Mouse (Mus musculus) forelimb bud, embryonic 11.5 days (tissue): ENCODE data around the gene Magea10.

Experiments
- DNase-seq: peaks from one replicate; pipeline ENCODE4 v3.0.0-alpha.2; 2012; ENCODE audit warnings: low read depth, low spot score

The Magea10 gene

DNA sequence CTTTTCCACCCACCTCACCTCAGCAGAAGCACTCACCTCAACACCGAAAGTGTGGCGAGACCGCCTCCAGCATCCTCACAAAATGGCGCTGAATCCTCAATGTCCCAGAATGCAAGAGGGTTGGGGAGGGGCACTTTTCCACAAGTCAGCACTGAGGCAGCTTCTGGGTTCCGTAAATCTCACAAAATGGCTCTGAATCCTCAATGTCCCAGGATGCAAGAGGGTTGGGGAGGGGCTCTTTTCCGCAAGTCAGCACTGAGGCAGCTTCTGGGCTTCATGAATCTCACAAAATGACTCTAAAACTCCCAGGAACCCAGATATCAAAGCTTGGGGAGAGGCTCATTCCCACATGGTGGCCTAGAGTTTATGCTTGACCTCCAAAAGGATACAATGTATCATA, at the start of gene Magea10:
Magea10 (minus strand) TSS at position 101 of the 400 bp plus-strand sequence.
- DNase-seq, result no peak

DNA sequence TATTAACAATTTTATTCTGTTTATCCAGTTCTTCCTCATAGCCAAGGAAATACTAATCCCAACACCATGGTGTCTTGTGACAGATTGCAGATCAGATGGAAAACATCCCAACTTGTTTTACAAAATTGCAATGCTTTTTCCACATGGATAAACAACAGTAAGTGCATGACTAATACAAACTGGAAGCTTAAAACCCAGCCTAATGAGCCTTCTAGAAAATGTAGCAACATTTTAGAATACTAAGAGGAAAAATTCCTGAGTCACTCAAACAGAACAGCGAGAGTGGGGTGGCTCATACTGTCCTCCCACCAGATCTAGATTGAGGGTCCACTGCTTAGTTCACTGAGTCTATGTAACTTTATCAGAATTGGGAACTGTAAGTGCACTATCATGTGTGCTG, 4.7 kb downstream of the Magea10 start:
- no peak for DNase-seq
